Mouse (Mus musculus) cerebellum, adult 2 months (tissue): ENCODE data around the gene Clec4d.
"Not testable (repeated sequence)": the region's sequence is repeated elsewhere in the genome, so short reads cannot be mapped to it uniquely, and the experiment has no call there.

Experiments
- CTCF ChIP-seq: fragments of 200-500 bp; IDR thresholded peaks from 2 replicates; pipeline ENCODE4 v1.5.1; 2011; ENCODE audit warnings: low read depth, mild to moderate bottlenecking, control low read depth, low read length, moderate library complexity, borderline replicate concordance; ENCODE audit not compliant: insufficient read depth
- POLR2A ChIP-seq: fragments of 200-500 bp; IDR thresholded peaks from 2 replicates; pipeline ENCODE4 v1.6.1; 2011; ENCODE audit warnings: low read length, control low read depth, borderline replicate concordance; ENCODE audit not compliant: insufficient read depth

DNA sequence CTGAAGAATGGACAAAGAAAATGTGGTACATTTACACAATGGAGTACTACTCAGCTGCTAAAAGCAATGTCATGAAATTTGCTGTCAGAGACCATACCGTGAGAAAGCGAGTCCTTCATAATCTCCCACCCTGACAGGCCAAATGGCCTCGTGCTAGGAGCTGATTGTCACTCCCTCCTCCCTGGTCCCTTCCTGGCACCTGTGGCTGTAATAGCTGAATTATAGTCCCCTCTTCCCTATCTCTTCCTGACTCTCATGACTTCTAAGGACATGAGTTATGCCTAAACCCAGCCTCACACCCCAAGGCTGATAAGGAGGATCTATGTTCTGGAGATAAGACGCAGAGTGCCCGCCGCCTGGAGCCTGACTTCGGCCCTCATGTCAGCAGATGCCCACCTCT is 44.4 kb downstream of the Clec4d start:
- not testable (repeated sequence) for TF ChIP-seq CTCF, POLR2A
